Mouse (Mus musculus): ENCODE data around the gene Fhl2.

DNA sequence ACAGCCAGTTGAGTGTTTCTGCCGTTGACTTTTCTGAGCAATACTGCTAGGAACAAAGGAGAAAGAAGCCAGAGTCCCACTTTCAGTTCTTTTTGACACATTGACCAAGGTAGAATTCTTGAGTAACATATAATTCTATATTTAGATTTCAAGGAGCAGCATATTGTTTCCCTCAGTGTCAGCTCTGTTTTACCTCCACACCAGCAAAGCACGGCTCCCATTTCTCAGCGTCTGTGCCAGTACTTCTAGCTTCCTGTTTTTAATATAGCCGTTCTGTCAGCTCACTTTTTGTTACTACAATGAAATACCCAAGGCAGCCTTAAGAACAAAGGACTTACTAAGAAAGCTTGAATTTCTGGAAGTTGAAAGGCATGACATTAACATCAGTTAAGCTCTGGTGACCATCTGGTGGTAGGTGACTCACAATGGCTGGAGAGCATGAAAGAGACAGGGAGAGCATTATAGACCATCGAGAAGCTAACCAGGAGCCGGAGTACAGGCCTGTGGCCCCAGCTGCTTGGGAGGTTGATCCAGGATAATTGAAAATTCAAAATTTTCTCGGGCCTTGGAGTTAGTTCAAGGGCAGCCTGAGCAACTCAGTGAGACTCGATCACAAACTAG lies 28.9 kb upstream of the Fhl2 start:
- TF ChIP-seq CTCF (IDR thresholded peaks at IDR 0.05; ENCODE audit: low read depth) (no peak), EP300 (optimal IDR thresholded peaks at IDR 0.05) (no peak)
